Mouse (Mus musculus) CH12.LX (cell line): Measurements from ENCODE around the gene Uchl5. TPM values are rescaled to one million over a fixed set of nuclear protein-coding genes. Genes with fewer than 3 reads are reported as not detected.
A peak's percentile ranks its signal among the peaks of the same experiment; 100 is the strongest.

ENCODE experiments used
- DNase-seq: peaks from one replicate; pipeline ENCODE4 v3.0.0-alpha.2; 2013; ENCODE audit errors: extremely low read depth
- H3K27ac ChIP-seq: 2 replicates; pipeline ENCODE4 v1.5.1; 2012; ENCODE audit warnings: low read depth, mild to moderate bottlenecking, control low read depth, moderate library complexity; ENCODE audit not compliant: insufficient read depth
- H3K27me3 ChIP-seq: replicated peaks from 2 replicates; pipeline ENCODE3; 2012; ENCODE audit warnings: inconsistent platforms
- H3K36me3 ChIP-seq, 2 experiments: replicated peaks in 1 of 2; 2 replicates each; pipeline versions ENCODE3 to v1.6.1; 2012; ENCODE audit warnings: inconsistent platforms in 1 of 2, low read length in 1 of 2, mild to moderate bottlenecking in 1 of 2, mixed read lengths in 1 of 2, moderate library complexity in 1 of 2; ENCODE audit not compliant: control insufficient read depth in 1 of 2, insufficient read depth in 1 of 2
- H3K4me1 ChIP-seq, 2 experiments: 2 replicates each; pipeline ENCODE4 v1.6.1; 2012; ENCODE audit warnings: inconsistent platforms in 1 of 2, moderate library complexity in 1 of 2; ENCODE audit not compliant: insufficient read depth in 2 of 2, control insufficient read depth in 1 of 2
- H3K4me2 ChIP-seq: 2 replicates; pipeline ENCODE4 v1.6.1; 2012; ENCODE audit warnings: low read depth, mild to moderate bottlenecking, control low read depth; ENCODE audit not compliant: poor library complexity, insufficient read depth, severe bottlenecking
- H3K4me3 ChIP-seq, 3 experiments: fragments of 150-350 bp in 1 of 3; sonication (generic) in 1 of 3; replicated peaks in 1 of 3; 2 replicates each; pipeline versions ENCODE3 to v1.5.1; 2011 to 2012; ENCODE audit warnings: low read depth in 2 of 3, low read length in 2 of 3, mild to moderate bottlenecking in 2 of 3, moderate library complexity in 2 of 3, control low read depth in 1 of 3, improper control_type of control experiment in 1 of 3, inconsistent platforms in 1 of 3, mixed read lengths in 1 of 3; ENCODE audit not compliant: poor library complexity in 1 of 3
- H3K79me2 ChIP-seq: replicated peaks from 2 replicates; pipeline ENCODE4 v1.6.1; 2012; ENCODE audit warnings: mild to moderate bottlenecking, moderate library complexity; ENCODE audit not compliant: control insufficient read depth, poor library complexity, insufficient read depth, severe bottlenecking; ENCODE audit errors: extremely low read depth
- H3K9ac ChIP-seq: 2 replicates; pipeline ENCODE4 v1.6.1; 2012; ENCODE audit warnings: low read depth, mild to moderate bottlenecking, control low read depth, moderate library complexity; ENCODE audit not compliant: insufficient read depth
- H3K9me3 ChIP-seq: replicated peaks from 2 replicates; pipeline ENCODE3; 2012; ENCODE audit warnings: low read length, inconsistent platforms, mixed read lengths
- CHD1 ChIP-seq: IDR thresholded peaks from 2 replicates; pipeline ENCODE4 v1.6.1; 2012; ENCODE audit warnings: low read depth, low read length, improper control_type of control experiment, inconsistent platforms
- ELF1 ChIP-seq: IDR thresholded peaks from 2 replicates; pipeline ENCODE4 v1.6.1; 2014; ENCODE audit warnings: low read depth, mild to moderate bottlenecking, inconsistent platforms, low read length, improper control_type of control experiment
- EP300 ChIP-seq: IDR thresholded peaks from 2 replicates; pipeline ENCODE4 v1.6.1; 2011; ENCODE audit warnings: low read length, improper control_type of control experiment
- GABPA ChIP-seq: IDR thresholded peaks from 2 replicates; pipeline ENCODE4 v1.6.1; 2012; ENCODE audit warnings: low read depth, low read length, improper control_type of control experiment, inconsistent platforms; ENCODE audit not compliant: insufficient replicate concordance
- HCFC1 ChIP-seq: IDR thresholded peaks from 2 replicates; pipeline ENCODE4 v1.6.1; 2012; ENCODE audit warnings: low read depth, mild to moderate bottlenecking, inconsistent platforms, low read length, improper control_type of control experiment
- IRF4 ChIP-seq: IDR thresholded peaks from 2 replicates; pipeline ENCODE4 v1.6.1; 2014; ENCODE audit warnings: low read depth, mild to moderate bottlenecking, inconsistent platforms, low read length, improper control_type of control experiment
- MAFK ChIP-seq: IDR thresholded peaks from 2 replicates; pipeline ENCODE4 v1.6.1; 2011; ENCODE audit warnings: low read length, improper control_type of control experiment; ENCODE audit not compliant: insufficient replicate concordance
- MAX ChIP-seq: IDR thresholded peaks from 2 replicates; pipeline ENCODE4 v1.6.1; 2011; ENCODE audit warnings: low read length, improper control_type of control experiment
- MEF2A ChIP-seq: IDR thresholded peaks from 2 replicates; pipeline ENCODE4 v1.6.1; 2014; ENCODE audit warnings: low read depth, mild to moderate bottlenecking, inconsistent platforms, low read length, improper control_type of control experiment, borderline replicate concordance
- MXI1 ChIP-seq: IDR thresholded peaks from 2 replicates; pipeline ENCODE4 v1.6.1; 2011; ENCODE audit warnings: mild to moderate bottlenecking, low read depth, low read length, improper control_type of control experiment
- MYC ChIP-seq: IDR thresholded peaks from 2 replicates; pipeline ENCODE4 v1.6.1; 2011; ENCODE audit warnings: low read depth, mild to moderate bottlenecking, improper control_type of control experiment, low read length
- NELFE ChIP-seq: IDR thresholded peaks from 2 replicates; pipeline ENCODE4 v1.6.1; 2011; ENCODE audit warnings: low read depth, low read length, improper control_type of control experiment
- SIN3A ChIP-seq: IDR thresholded peaks from 2 replicates; pipeline ENCODE4 v1.6.1; 2012; ENCODE audit warnings: low read length, improper control_type of control experiment, inconsistent platforms
- TBP ChIP-seq: conservative IDR thresholded peaks from 2 replicates; pipeline ENCODE4 v1.6.1; 2011; ENCODE audit warnings: low read depth, low read length, improper control_type of control experiment
- ZMIZ1 ChIP-seq: IDR thresholded peaks from 2 replicates; pipeline ENCODE4 v1.6.1; 2012; ENCODE audit warnings: low read depth, mild to moderate bottlenecking, inconsistent platforms, low read length, improper control_type of control experiment
- dilution Hi-C: fragments of 300-500 bp; cut with MboI; formaldehyde crosslinking; loops from 2 replicates; pipeline ENCODE4 v1.14.3; 2020; ENCODE audit warnings: low sequenced_read_pairs; ENCODE audit not compliant: extremely low pct_unique_long_range_greater_than_20kb, extremely low pct_ligation_motif_present
- in situ Hi-C: fragments of 300-500 bp; cut with MboI; formaldehyde crosslinking; loops from 3 replicates; pipeline ENCODE4 v1.14.3; 2019; ENCODE audit warnings: low sequenced_read_pairs, low pct_ligation_motif_present, low pct_unique_long_range_greater_than_20kb, mixed read lengths
- polyA plus RNA-seq: library from polyadenylated mRNA; unstranded; fragments of >175 nt; gene quantifications from 2 replicates; pipeline ENCODE4 v1.2.1, GENCODE M21; 2012; ENCODE audit warnings: low read depth; ENCODE audit not compliant: insufficient read length
- total RNA-seq, 2 experiments: library from RNA; depleted of rRNA; stranded (reverse); fragments of 300-350 nt in 1 of 2; fragments of >200 nt in 1 of 2; gene quantifications; 2 replicates each; pipeline ENCODE4 v1.2.3; 2012 to 2014

Gene Uchl5
- total and polyA plus RNA-seq, 3 experiments = 46.4 to 111 (median 54.3) TPM

DNA sequence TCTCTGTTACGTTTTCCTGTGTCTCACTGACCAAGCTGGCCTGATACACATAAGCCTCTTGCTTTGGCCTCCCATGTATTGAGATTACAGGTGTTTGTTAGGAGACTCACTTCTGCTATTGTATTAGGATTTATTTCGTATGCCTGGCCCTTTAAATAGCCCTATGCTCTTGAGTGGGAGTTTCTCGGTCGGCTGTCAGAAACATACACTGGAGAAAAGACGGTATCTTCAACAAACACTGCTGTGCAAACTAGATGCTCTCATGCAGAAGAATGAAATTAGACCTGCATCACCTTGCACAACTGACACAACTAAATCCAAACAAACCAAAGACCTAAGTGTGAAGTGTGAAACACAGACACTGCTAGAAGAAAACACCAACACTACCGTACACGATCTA, 4.0 kb upstream of the Uchl5 start:
- H3K27me3 ChIP-seq = peaks cover 2% of the 10 kb centered on the region
- H3K9me3 ChIP-seq = no peaks in the 10 kb centered on the region
- no peak overlapping the region for H3K4me3 ChIP-seq
- TF ChIP-seq IRF4 (no peak), ZMIZ1 (no peak), SIN3A (no peak), MXI1 (no peak)
- TF ChIP-seq, all 38 proteins: peak for 0
- Histone ChIP-seq H3K79me2 (peaks cover 11% of the 10 kb centered on the region), H3K9ac (no peak overlapping the region), H3K27ac (no peak overlapping the region), H3K4me1 (peaks cover 0 to 6% of the 10 kb centered on the region in 2 experiments; a peak in 1 of 4 replicates), H3K36me3 (peaks cover 0 to 6% of the 10 kb centered on the region in 2 experiments), H3K4me2 (no peak overlapping the region)
- no peak for DNase-seq
- dilution Hi-C loops = no loop called here
- in situ Hi-C loops = no loop called here

DNA sequence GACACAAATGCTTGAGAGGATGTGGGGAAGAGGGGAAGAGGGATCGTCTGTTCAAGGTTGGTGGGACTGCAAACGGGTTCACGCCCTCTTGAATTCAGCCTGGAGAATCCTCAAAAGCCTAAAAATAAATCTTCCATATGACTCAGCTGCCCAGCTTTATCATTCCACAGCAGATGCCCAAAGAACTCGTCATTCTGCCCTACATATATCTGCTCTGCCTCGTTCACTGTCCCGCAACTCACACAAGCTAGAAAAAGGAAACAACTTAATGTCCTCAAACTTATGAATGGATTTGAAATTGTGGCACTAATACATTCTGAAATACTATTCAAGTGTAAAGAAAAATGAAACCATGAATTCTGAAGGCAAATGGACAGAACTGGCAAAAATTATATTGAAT, 3.2 kb upstream of the Uchl5 start:
- Histone ChIP-seq H3K9me3 (no peaks in the 10 kb centered on the region), H3K9ac (no peak overlapping the region), H3K4me1 (peaks cover 0 to 9% of the 10 kb centered on the region in 2 experiments; a peak in 2 of 4 replicates), H3K36me3 (peaks cover 0 to 6% of the 10 kb centered on the region in 2 experiments)
- no peak for DNase-seq
- TF ChIP-seq MEF2A = no peak
- no peak for TF ChIP-seq HCFC1
- TF ChIP-seq ELF1 = no peak
- TF ChIP-seq EP300 = no peak
- no peak for TF ChIP-seq GABPA
- TF ChIP-seq, all 38 proteins: peak for 0
- dilution Hi-C loops = no loop called here
- no peak overlapping the region for H3K4me3 ChIP-seq
- H3K27ac ChIP-seq = no peak overlapping the region
- H3K4me2 ChIP-seq = no peak overlapping the region
- H3K79me2 ChIP-seq = peaks cover 19% of the 10 kb centered on the region
- H3K27me3 ChIP-seq = peaks cover 2% of the 10 kb centered on the region
- in situ Hi-C loops = no loop called here

DNA sequence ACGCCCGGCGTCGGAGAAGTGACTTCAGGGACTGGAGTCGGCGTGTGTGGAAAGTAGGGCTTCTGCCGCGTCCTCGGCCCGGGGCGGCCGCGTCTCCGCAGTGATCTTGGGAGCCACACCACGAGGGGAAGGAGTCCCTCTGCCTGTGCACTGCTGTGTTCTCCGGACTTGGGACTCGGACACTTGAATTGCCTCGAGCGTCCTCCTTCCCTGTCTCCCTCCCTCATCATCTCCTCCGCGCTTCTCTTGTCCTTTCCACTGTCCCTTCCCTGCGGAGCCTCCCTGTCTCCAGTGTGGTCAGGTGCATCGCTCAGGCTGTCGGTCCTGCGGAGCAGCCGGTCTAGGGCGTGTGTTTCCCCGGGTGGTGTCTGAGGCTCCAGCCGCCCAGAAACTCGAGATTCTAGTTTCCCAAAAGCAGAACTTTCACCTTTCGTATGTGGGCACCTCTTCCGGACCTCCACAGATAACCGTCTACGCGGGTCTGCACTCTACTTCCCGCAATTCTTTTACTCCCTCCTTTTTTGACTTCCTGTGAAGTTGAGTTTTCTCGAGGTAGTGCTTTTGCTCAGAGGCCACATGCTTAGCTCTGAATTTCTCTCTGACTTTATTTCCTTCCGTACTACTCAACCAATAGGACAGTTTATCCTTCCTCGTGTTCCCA, 616 bp downstream of the Uchl5 start:
- Histone ChIP-seq H3K4me1 (peaks cover 0 to 23% of the 10 kb centered on the region in 2 experiments; a peak in 2 of 4 replicates), H3K27me3 (peaks cover 2% of the 10 kb centered on the region), H3K79me2 (peaks cover 48% of the 10 kb centered on the region), H3K9me3 (no peaks in the 10 kb centered on the region), H3K4me3 (peak overlapping the region; percentile 85 to 97 (median 93)), H3K36me3 (peaks cover 0 to 24% of the 10 kb centered on the region in 2 experiments), H3K4me2 (peak overlapping the region; percentile 34; the same call in 1 of the 2 replicates), H3K27ac (peak overlapping the region; percentile 35), H3K9ac (peak overlapping the region; percentile 83)
- dilution Hi-C loops = no loop called here
- in situ Hi-C loops = loop anchor here (25.0 kb wide), 2 partner anchors 410 to 585 kb away; partner anchors contain the start of gene Rgs13
- TF ChIP-seq HCFC1 (no peak), MYC (peak; percentile 90), NELFE (no peak), MAFK (no peak), MXI1 (no peak; the same call in 1 of the 2 replicates), CHD1 (0 out of 2 replicates have a peak, but pooled peaks have one; percentile 15), TBP (no peak), MAX (peak; percentile 36; the same call in 1 of the 2 replicates)
- peak; percentile 33 for DNase-seq
